In genomic region chr10:43234522-43234921, GRCm38 (mm10) we compare ENCODE assay signal across 25 mouse cellular contexts.
"Had no signal": no experiment of that assay in that cellular context is flagged by ENCODE, and none has a peak within 500 bp of the region (broad histone marks: within the 10 kb centered on the region; RNA-seq: fewer than 3 reads in every experiment).

No protein-coding gene starts in this region.

- H3K27ac ChIP-seq: gastrocnemius, adult 2 months; heart, adult 2 months; hindbrain, embryonic 13.5 days; hindbrain, embryonic 15.5 days; hindbrain, postnatal 0 days; kidney, embryonic 15.5 days; kidney, postnatal 0 days; limb, embryonic 12.5 days; limb, embryonic 15.5 days; liver, embryonic 12.5 days; liver, embryonic 14.5 days had no signal

- H3K4me3 ChIP-seq: gastrocnemius, adult 2 months; heart, adult 2 months; heart, embryonic 12.5 days; hindbrain, embryonic 13.5 days; hindbrain, embryonic 15.5 days; kidney, embryonic 15.5 days; limb, embryonic 12.5 days; limb, embryonic 15.5 days; liver, embryonic 12.5 days had no signal

- H3K9ac ChIP-seq: heart, embryonic 12.5 days; hindbrain, embryonic 13.5 days; hindbrain, embryonic 15.5 days; kidney, embryonic 15.5 days; limb, embryonic 12.5 days; limb, embryonic 15.5 days; liver, embryonic 12.5 days; liver, embryonic 14.5 days had no signal

- H3K4me2 ChIP-seq: heart, embryonic 12.5 days; hindbrain, embryonic 13.5 days; hindbrain, embryonic 15.5 days; kidney, embryonic 15.5 days; limb, embryonic 12.5 days; limb, embryonic 15.5 days; liver, embryonic 12.5 days had no signal

- H3K9me3 ChIP-seq: hindbrain, embryonic 15.5 days; limb, embryonic 15.5 days; liver, embryonic 12.5 days had no signal

- DNase-seq: gastrocnemius, adult 2 months; gastrocnemius, postnatal 10 days; gastrocnemius, postnatal 25 days; heart, adult 2 months; heart, postnatal 10 days; heart, postnatal 4 days; kidney, adult 11 months; kidney, adult 2 months; kidney, adult 9 months; kidney, postnatal 14 days; kidney, postnatal 36 days; layer of hippocampus, adult 9-11 months; layer of hippocampus, postnatal 36 days; left cerebral cortex, postnatal 4 days had no signal

- H3K4me1 ChIP-seq: hindbrain, embryonic 13.5 days; hindbrain, embryonic 15.5 days; kidney, embryonic 15.5 days; limb, embryonic 15.5 days; liver, embryonic 12.5 days had no signal

- H3K36me3 ChIP-seq: hindbrain, embryonic 13.5 days; hindbrain, embryonic 15.5 days; kidney, embryonic 15.5 days; limb, embryonic 15.5 days had no signal

- ATAC-seq: hindbrain, postnatal 0 days; intestine, embryonic 16.5 days; liver, embryonic 12.5 days had no signal

- H3K27me3 ChIP-seq: heart, embryonic 12.5 days; hindbrain, embryonic 13.5 days; hindbrain, embryonic 15.5 days; kidney, embryonic 15.5 days; limb, embryonic 12.5 days; limb, embryonic 15.5 days; liver, embryonic 12.5 days had no signal
